Mouse (Mus musculus): ENCODE measurements at regions not wholly inside any gene's neighbourhood (a gene's known extent, or its start where the extent isn't known, plus 50 kb on each side); places are given as distances from the start of the nearest gene placed in this dataset.
A peak's percentile ranks its signal among the peaks of the same experiment; 100 is the strongest.
"Not testable (repeated sequence)": the region's sequence is repeated elsewhere in the genome, so short reads cannot be mapped to it uniquely, and the experiment has no call there.

DNA sequence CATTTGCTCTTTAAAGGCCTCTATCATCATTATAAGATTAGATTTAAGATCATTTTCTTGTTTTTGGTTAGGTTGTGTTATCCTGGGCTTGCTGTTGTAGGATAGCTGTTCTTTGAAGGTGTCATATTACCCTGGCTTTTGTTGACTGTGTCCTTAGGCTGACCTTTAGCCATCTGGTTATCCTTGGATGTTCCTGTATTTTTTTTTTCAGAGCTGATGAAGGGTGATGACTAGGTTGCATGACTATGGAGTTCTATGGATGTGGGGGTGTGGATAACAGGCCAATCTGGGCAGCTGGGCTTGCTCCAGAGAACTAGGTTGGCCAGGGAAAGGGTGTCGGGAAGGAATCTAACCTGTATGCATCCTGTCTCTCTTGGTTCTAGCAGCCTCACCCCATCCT, 74.2 kb downstream of the Dmrta1 start:
- 48% methylated on average over 1 of the region's 1 CpGs for WGBS (ENCODE audit: insufficient replicate concordance)
- DNase-seq (no peak), ATAC-seq (ENCODE audit: low read depth) (no peak)
- Histone ChIP-seq H3K27me3 (no peaks in the 10 kb centered on the region), H3K4me3 (replicated peaks) (no peak overlapping the region), H3K27ac (no peak overlapping the region), H3K36me3 (no peaks in the 10 kb centered on the region), H3K4me2 (no peak overlapping the region), H3K4me1 (replicated peaks) (no peaks in the 10 kb centered on the region), H3K9ac (no peak overlapping the region), H3K9me3 (replicated peaks) (no peaks in the 10 kb centered on the region)

DNA sequence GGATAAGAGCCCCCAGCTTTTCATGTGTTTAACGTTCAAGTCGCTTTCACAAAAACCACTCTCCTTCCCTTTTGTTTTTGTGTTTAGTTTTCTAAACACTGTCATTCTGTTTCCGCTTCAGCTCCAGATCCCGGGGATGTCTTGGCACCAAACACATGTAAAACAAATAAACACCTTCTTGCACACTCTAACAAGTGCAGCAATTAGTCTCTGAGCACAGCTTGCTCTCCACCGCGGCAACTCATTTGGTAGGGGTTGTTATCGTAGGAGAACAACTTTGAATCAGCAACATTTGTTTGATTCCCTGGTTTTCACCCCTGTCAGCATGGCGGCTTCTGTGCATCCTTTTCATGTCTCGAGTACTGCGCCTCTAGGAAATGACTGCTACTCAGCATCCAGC, 97.0 kb downstream of the Dmrta1 start:
- ATAC-seq (ENCODE audit: low read depth) (no peak), DNase-seq (no peak)
- Histone ChIP-seq H3K9me3 (replicated peaks) (no peaks in the 10 kb centered on the region), H3K36me3 (no peaks in the 10 kb centered on the region), H3K4me2 (no peak overlapping the region), H3K9ac (no peak overlapping the region), H3K4me3 (replicated peaks) (no peak overlapping the region), H3K27ac (no peak overlapping the region), H3K27me3 (no peaks in the 10 kb centered on the region), H3K4me1 (replicated peaks) (no peaks in the 10 kb centered on the region)
- WGBS (ENCODE audit: insufficient replicate concordance) = 54% methylated on average over 10 of the region's 10 CpGs

DNA sequence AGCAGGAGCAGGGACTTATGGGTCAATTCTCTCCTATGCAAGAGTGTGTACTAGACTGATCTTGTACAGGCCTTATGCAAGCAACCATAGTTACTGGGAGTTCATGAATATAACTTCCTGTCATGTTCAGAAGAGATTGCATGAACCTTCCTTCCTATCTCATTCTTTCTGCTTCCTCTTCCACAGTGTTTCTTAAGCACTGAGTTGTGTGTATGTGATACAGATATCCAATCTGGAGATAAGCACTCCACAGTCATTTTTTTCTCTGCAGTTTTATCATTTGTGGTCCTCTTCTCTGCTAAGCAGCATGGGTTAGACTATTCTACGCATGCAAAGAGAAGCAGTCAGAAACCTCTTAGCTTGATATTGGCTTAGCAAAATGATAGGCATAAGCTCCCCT, 102.3 kb downstream of the Dmrta1 start:
- no peak for ATAC-seq (ENCODE audit: low read depth)
- no peak overlapping the region for H3K9ac ChIP-seq
- no peak overlapping the region for H3K4me2 ChIP-seq
- H3K4me1 ChIP-seq (replicated peaks) = no peaks in the 10 kb centered on the region
- H3K27ac ChIP-seq = no peak overlapping the region
- H3K4me3 ChIP-seq (replicated peaks) = no peak overlapping the region
- H3K36me3 ChIP-seq = no peaks in the 10 kb centered on the region
- 71% methylated on average over 1 of the region's 1 CpGs for WGBS (ENCODE audit: insufficient replicate concordance)
- no peaks in the 10 kb centered on the region for H3K9me3 ChIP-seq (replicated peaks)
- H3K27me3 ChIP-seq = no peaks in the 10 kb centered on the region
- DNase-seq = no peak

- no peak overlapping the region for H3K4me3 ChIP-seq (replicated peaks)
- no peaks in the 10 kb centered on the region for H3K36me3 ChIP-seq
- H3K9ac ChIP-seq = no peak overlapping the region
- ATAC-seq (ENCODE audit: low read depth) (no peak), DNase-seq (no peak)
- H3K27ac ChIP-seq = no peak overlapping the region
- WGBS (ENCODE audit: insufficient replicate concordance) = 87% methylated on average over 7 of the region's 7 CpGs
- H3K9me3 ChIP-seq (replicated peaks) = no peaks in the 10 kb centered on the region
- no peak overlapping the region for H3K4me2 ChIP-seq
- H3K4me1 ChIP-seq (replicated peaks) = no peaks in the 10 kb centered on the region
- no peaks in the 10 kb centered on the region for H3K27me3 ChIP-seq
These were observed 137.6 kb downstream of the Dmrta1 start for GRCm38 (mm10) chr4:89816823-89817222.

GRCm38 (mm10) chr4:89834552-89835206, 155.4 kb downstream of the Dmrta1 start:
- DNase-seq = no peak
- Histone ChIP-seq H3K27me3 (no peaks in the 10 kb centered on the region), H3K27ac (no peak overlapping the region), H3K9ac (no peak overlapping the region), H3K4me1 (replicated peaks) (no peaks in the 10 kb centered on the region), H3K36me3 (no peaks in the 10 kb centered on the region), H3K4me2 (no peak overlapping the region), H3K9me3 (replicated peaks) (0 out of 2 replicates have a peak, but pooled peaks cover 3% of the 10 kb centered on the region), H3K4me3 (replicated peaks) (no peak overlapping the region)
- 57% methylated on average over 6 of the region's 6 CpGs for WGBS (ENCODE audit: insufficient replicate concordance)
- ATAC-seq (ENCODE audit: low read depth) = no peak

DNA sequence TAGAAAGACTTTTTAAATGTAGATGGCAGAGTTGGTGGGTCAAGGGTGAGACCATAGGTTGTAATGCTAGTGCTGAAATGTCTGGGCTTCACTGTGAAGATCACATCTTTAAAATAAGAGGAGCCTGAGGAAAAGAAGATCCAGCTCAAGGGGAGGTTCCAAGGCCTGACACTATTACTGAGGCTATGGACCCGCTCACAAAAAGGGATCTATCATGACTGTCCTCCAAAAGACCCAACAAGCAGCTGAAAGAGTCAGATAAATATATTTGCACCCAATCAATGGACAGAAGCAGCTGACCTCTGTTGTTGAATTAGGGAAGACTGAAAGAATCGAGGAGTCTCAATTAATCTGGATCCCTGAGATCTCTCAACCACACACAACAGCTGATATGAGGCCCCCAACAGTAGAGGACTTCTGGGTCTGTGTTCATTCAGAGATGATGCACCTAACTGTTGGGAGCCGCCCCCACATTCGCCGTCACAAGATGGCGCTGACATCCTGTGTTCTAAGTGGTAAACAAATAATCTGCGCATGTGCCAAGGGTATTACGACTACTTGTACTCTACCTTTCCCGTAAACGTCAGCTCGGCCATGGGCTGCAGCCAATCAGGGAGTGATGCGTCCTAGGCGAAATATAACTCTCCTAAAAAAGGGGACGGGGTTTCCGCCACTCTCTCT, 196.3 kb downstream of the Dmrta1 start:
- H3K4me1 ChIP-seq (replicated peaks); H3K36me3 ChIP-seq; DNase-seq; H3K27ac ChIP-seq; H3K9ac ChIP-seq; H3K4me3 ChIP-seq (replicated peaks); H3K9me3 ChIP-seq (replicated peaks); H3K27me3 ChIP-seq: not testable (repeated sequence)
- peak overlapping the region; percentile 15; the same call in 1 of the 2 replicates for H3K4me2 ChIP-seq
- peak; percentile 51 for ATAC-seq (ENCODE audit: low read depth)
- 26% methylated on average over 7 of the region's 15 CpGs for WGBS (ENCODE audit: insufficient replicate concordance)

DNA sequence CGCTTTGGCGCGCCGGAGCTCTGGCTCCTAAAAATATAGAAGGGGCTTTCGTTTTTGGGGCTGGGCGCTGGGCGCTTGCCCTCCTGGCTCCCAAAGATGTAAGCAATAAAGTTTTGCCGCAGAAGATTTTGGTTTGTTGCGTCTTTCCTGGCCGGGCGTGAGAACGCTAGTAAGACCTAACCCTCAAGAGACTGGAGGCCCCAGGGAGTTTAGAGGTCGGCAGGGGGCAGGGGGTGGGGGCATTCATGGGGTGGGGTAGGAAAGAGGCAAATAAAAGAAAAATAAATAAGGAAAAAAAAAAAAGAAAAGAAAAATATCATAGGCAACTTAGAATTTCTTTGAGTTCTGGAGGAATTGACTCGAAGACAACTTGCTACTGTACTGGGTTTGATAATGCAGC, 196.9 kb downstream of the Dmrta1 start:
- H3K4me1 ChIP-seq (replicated peaks); H3K27me3 ChIP-seq; ATAC-seq (ENCODE audit: low read depth); H3K27ac ChIP-seq; H3K36me3 ChIP-seq; DNase-seq; H3K9ac ChIP-seq; H3K9me3 ChIP-seq (replicated peaks): not testable (repeated sequence)
- Histone ChIP-seq H3K4me2 (peak overlapping the region; percentile 30), H3K4me3 (replicated peaks) (0 out of 2 replicates have a peak overlapping the region, but pooled peaks have one; percentile 21)
- 13% methylated on average over 8 of the region's 14 CpGs for WGBS (ENCODE audit: insufficient replicate concordance)

DNA sequence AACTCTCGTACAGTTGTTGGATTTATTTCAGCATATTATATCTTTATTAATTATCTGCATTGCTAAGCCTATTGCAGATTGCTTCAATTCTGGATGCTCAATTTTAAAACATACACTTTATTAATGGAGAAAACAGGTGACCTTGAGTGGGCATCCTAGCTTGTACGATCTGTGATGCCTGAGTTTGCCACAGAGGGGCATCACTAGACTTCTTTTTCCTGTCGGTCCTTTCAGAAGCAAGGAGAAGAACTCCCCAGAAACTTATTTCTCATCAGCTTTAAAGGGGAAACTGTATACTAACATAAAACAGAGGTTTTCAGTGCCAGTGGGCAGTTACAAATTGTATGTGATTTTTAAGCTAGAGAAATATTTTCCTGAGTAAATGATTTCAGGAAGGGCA, 201.8 kb downstream of the Dmrta1 start:
- 48% methylated on average over 3 of the region's 3 CpGs for WGBS (ENCODE audit: insufficient replicate concordance)
- Histone ChIP-seq H3K27me3 (no peaks in the 10 kb centered on the region), H3K4me3 (replicated peaks) (no peak overlapping the region), H3K27ac (no peak overlapping the region), H3K4me1 (replicated peaks) (no peaks in the 10 kb centered on the region), H3K9ac (no peak overlapping the region), H3K36me3 (no peaks in the 10 kb centered on the region), H3K9me3 (replicated peaks) (no peaks in the 10 kb centered on the region), H3K4me2 (no peak overlapping the region)
- DNase-seq (no peak), ATAC-seq (ENCODE audit: low read depth) (no peak)

- no peak overlapping the region for H3K4me2 ChIP-seq
- H3K9ac ChIP-seq = no peak overlapping the region
- no peak for ATAC-seq (ENCODE audit: low read depth)
- H3K36me3 ChIP-seq = no peaks in the 10 kb centered on the region
- no peak overlapping the region for H3K4me3 ChIP-seq (replicated peaks)
- no peak for DNase-seq
- H3K4me1 ChIP-seq (replicated peaks) = no peaks in the 10 kb centered on the region
- no peaks in the 10 kb centered on the region for H3K9me3 ChIP-seq (replicated peaks)
- no peak overlapping the region for H3K27ac ChIP-seq
- H3K27me3 ChIP-seq = no peaks in the 10 kb centered on the region
These were observed 230.4 kb downstream of the Dmrta1 start for GRCm38 (mm10) chr4:89909622-89910021.

DNA sequence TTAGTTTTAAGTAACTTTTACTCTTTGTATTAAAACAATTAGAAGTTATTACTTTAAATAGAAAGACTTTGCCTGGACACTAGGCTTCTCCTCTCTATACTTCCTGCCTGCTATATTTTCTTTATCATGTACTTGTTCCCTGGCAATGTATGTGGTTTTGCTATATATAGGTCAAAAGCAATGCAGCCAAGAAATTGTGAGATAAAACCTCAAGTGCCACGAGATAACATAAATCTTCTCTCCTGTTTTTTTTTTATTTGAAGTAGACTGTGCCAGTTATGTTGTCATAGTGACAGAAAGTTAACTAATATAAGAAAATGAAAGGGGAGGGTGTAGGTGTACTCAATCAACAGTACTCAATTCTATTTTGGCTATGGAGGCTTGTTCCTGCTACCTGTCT, 258.4 kb downstream of the Dmrta1 start:
- 17% methylated on average over 1 of the region's 1 CpGs for WGBS (ENCODE audit: insufficient replicate concordance)
- no peaks in the 10 kb centered on the region for H3K36me3 ChIP-seq
- no peak overlapping the region for H3K9ac ChIP-seq
- H3K4me3 ChIP-seq (replicated peaks) = no peak overlapping the region
- H3K27ac ChIP-seq = no peak overlapping the region
- no peaks in the 10 kb centered on the region for H3K27me3 ChIP-seq
- H3K4me2 ChIP-seq = no peak overlapping the region
- DNase-seq (no peak), ATAC-seq (ENCODE audit: low read depth) (no peak)
- no peaks in the 10 kb centered on the region for H3K4me1 ChIP-seq (replicated peaks)
- no peaks in the 10 kb centered on the region for H3K9me3 ChIP-seq (replicated peaks)

DNA sequence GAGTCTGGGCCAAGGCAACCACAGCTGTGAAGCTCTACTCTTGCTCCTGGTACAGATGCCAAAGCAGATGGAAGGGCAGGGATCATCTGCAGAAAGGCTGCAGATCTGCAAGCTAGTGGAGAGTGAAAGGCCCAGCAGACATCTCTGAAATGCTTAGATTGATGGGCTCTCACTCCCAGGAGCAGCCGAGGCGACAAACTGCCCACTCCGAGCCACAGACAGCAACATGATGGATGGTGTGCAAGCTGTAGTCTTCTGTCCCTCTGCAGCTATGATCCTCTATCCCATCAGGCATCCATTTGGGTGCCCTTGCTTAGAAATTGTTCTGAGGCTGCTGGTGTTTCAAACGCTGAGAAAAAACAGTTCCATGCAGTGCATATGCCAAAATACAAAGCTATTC, 262.1 kb downstream of the Dmrta1 start:
- ATAC-seq (ENCODE audit: low read depth) = no peak
- Histone ChIP-seq H3K9ac (no peak overlapping the region), H3K9me3 (replicated peaks) (no peaks in the 10 kb centered on the region), H3K4me3 (replicated peaks) (no peak overlapping the region), H3K27me3 (no peaks in the 10 kb centered on the region), H3K4me2 (no peak overlapping the region), H3K27ac (no peak overlapping the region), H3K36me3 (no peaks in the 10 kb centered on the region), H3K4me1 (replicated peaks) (no peaks in the 10 kb centered on the region)
- no peak for DNase-seq
- WGBS (ENCODE audit: insufficient replicate concordance) = 59% methylated on average over 4 of the region's 4 CpGs

- Histone ChIP-seq H3K4me1 (replicated peaks) (no peaks in the 10 kb centered on the region), H3K27me3 (no peaks in the 10 kb centered on the region), H3K27ac (no peak overlapping the region), H3K9ac (no peak overlapping the region), H3K9me3 (replicated peaks) (no peaks in the 10 kb centered on the region), H3K4me2 (no peak overlapping the region), H3K36me3 (no peaks in the 10 kb centered on the region), H3K4me3 (replicated peaks) (no peak overlapping the region)
- WGBS (ENCODE audit: insufficient replicate concordance) = 64% methylated on average over 3 of the region's 3 CpGs
- DNase-seq (no peak), ATAC-seq (ENCODE audit: low read depth) (no peak)
These were observed 242.5 kb upstream of the Zfp352 start for GRCm38 (mm10) chr4:89976146-89976545.
